Mouse (Mus musculus) E14TG2a.4 (cell line): ENCODE data around the gene Gm15737.

Experiments
- CTCF ChIP-seq: conservative IDR thresholded peaks from 2 replicates; pipeline ENCODE4 v1.5.1; 2014; ENCODE audit warnings: low read length
- NANOG ChIP-seq: IDR thresholded peaks from 2 replicates; pipeline ENCODE4 v1.6.1; 2014; ENCODE audit warnings: borderline replicate concordance, low read length, mixed read lengths
- POU5F1 ChIP-seq: IDR thresholded peaks from 2 replicates; pipeline ENCODE4 v1.6.1; 2014; ENCODE audit warnings: low read length, borderline replicate concordance

DNA sequence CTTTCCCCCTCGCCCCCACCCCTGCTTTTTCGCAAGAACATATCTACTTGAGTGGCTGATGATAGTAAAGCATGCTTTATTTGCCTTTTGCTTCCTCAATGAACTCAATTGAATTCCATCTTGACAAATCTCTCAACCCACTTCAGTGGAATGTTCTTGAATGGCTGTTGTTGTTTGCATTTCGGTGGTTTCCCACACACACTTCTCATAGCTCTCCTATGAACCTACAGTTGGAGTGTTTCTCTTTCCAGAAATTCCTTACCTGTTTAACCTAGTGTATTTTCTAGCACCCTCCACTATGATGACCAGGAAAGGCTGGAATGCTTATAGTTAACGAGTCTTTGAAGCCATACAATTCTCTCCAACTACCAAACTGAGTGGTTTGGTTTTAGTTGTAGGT lies 14.3 kb upstream of the Gm15737 start:
- no peak for TF ChIP-seq CTCF
- TF ChIP-seq NANOG, result no peak
- no peak for TF ChIP-seq POU5F1
